Mouse (Mus musculus): ENCODE results near the gene Mybpc1. TPM values are rescaled to one million over a fixed set of nuclear protein-coding genes. Genes with fewer than 3 reads are reported as not detected.

Gene Mybpc1
- polyA plus RNA-seq (2015; fragmentation: Illumina TruSeq; extraction: RNeasy Lipid Tissue Mini Kit (QIAGEN cat#74804); ENCODE audit: insufficient read depth, low replicate concordance), result 7.1 TPM

DNA sequence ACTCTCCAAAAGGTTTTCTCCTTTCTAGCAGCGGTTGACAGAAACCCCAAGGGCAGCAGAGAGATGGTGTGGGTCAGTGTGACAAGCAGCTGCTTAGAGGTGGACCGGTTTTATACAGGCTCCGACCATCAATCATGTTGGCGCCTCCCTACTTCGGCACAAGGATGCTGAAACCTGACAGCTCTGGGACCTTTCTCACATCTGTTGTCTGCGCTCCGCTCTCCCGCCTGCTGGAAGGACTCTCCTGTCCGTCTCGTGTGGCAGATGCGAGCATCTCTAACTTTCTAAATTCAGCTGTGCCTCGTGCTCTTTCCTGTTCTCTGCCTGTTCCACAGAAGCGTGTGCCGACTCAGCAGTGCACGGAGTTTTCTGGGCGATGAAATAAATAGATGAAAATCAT is at the start of gene Mybpc1:
Mybpc1 (minus strand) TSS at position 210 of the 400 bp plus-strand sequence.

DNA sequence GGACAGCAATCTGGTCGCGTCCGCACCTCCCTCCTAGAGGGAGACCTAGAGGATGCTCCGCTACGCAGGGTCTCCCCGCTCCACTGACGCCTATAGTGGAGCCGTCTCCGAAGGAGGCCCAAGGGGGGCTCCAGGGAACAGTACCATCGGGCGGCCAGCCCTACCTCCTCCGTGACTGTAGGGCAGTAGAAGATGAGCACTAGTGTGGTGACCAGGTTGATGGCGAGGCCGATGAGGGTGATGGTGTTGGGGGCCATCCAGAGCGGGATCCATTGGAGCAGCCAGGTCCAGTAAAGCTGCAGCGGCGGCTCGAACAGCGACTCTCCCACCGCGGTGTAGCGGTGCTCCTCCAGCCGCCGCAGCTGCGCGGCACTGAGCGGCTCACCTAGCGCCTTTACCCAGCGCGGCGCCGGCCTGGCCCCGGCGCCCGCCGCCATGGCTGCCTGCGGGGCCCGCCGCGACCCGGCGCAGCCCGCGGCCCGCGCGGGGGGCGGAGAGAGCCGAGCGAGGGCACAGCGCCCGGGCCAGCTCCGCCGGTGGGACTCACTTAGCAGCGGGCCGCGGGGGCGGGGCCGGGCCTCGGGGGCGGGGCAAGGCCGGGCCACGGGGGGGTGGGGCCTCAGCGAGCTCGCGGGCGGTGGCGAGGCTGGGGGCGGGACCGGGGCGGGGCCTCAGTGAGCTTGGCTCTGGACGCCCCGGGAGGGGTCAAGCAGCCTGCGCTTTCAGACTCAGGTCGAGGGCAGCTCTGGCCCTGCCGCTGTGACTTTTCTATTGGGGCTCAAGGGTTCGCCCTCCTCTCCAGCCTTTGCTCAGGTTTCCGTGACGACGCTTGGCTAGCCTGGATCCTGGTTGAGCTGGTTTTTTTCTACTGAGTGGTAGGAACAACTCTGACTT is 101.3 kb downstream of the Mybpc1 start, which contains the start of gene Chpt1:
Chpt1 (minus strand) TSS at position 653 of the 894 bp plus-strand sequence.

Other genes starting within 250 kb of the Mybpc1 start
- 22.5 TPM for gene Dram1, start 226.1 kb downstream of the Mybpc1 start, polyA plus RNA-seq (2015; fragmentation: Illumina TruSeq; extraction: RNeasy Lipid Tissue Mini Kit (QIAGEN cat#74804); ENCODE audit: insufficient read depth, low replicate concordance)
- 48.4 TPM for gene Gnptab, start 226.0 kb downstream of the Mybpc1 start, polyA plus RNA-seq (2015; fragmentation: Illumina TruSeq; extraction: RNeasy Lipid Tissue Mini Kit (QIAGEN cat#74804); ENCODE audit: insufficient read depth, low replicate concordance)
- gene Sycp3, start 145.6 kb downstream of the Mybpc1 start, polyA plus RNA-seq (2015; fragmentation: Illumina TruSeq; extraction: RNeasy Lipid Tissue Mini Kit (QIAGEN cat#74804); ENCODE audit: insufficient read depth, low replicate concordance), result not detected
- 18.7 TPM for gene Chpt1, start 101.1 kb downstream of the Mybpc1 start, polyA plus RNA-seq (2015; fragmentation: Illumina TruSeq; extraction: RNeasy Lipid Tissue Mini Kit (QIAGEN cat#74804); ENCODE audit: insufficient read depth, low replicate concordance)
- 158 TPM for gene Spic, start 79.9 kb upstream of the Mybpc1 start, polyA plus RNA-seq (2015; fragmentation: Illumina TruSeq; extraction: RNeasy Lipid Tissue Mini Kit (QIAGEN cat#74804); ENCODE audit: insufficient read depth, low replicate concordance)
- 98.2 TPM for gene Arl1, start 125.7 kb upstream of the Mybpc1 start, polyA plus RNA-seq (2015; fragmentation: Illumina TruSeq; extraction: RNeasy Lipid Tissue Mini Kit (QIAGEN cat#74804); ENCODE audit: insufficient read depth, low replicate concordance)
- gene Utp20, start 221.7 kb upstream of the Mybpc1 start, polyA plus RNA-seq (2015; fragmentation: Illumina TruSeq; extraction: RNeasy Lipid Tissue Mini Kit (QIAGEN cat#74804); ENCODE audit: insufficient read depth, low replicate concordance), result 30.3 TPM